Mouse (Mus musculus) spleen, adult 2 months (tissue): Measurements from ENCODE around the gene Eme2.

Experiments
- CTCF ChIP-seq: fragments of 200-500 bp; IDR thresholded peaks from 2 replicates; pipeline ENCODE4 v1.5.1; 2011; ENCODE audit warnings: mild to moderate bottlenecking, inconsistent platforms; ENCODE audit not compliant: insufficient read depth, insufficient read length, insufficient replicate concordance; ENCODE audit errors: extremely low read depth
- POLR2A ChIP-seq: fragments of 200-500 bp; IDR thresholded peaks from 2 replicates; pipeline ENCODE4 v1.6.1; 2011; ENCODE audit warnings: low read depth, low read length, inconsistent platforms

- TF ChIP-seq CTCF (no peak), POLR2A (no peak)
Observed at GRCm38 (mm10) chr17:24895571-24896240, 819 bp upstream of the Eme2 start.
